Mouse (Mus musculus) Patski (cell line): Measurements from ENCODE around the gene Taf6. TPM values are rescaled to one million over a fixed set of nuclear protein-coding genes. Genes with fewer than 3 reads are reported as not detected.
A peak's percentile ranks its signal among the peaks of the same experiment; 100 is the strongest.

Experiments
- ATAC-seq: fragments of 100-300 bp; one replicate; pipeline ENCODE4 v1.8.0; 2021
- CTCF ChIA-PET: fragments of 350-600 bp; sonication (Branson Sonifier 250); formaldehyde crosslinking; loops from one replicate; lab custom pipeline; 2022; ENCODE audit warnings: inconsistent platforms; lab: Charles Lee
- POLR2A ChIA-PET: fragments of 350-600 bp; sonication (Branson Sonifier 250); formaldehyde crosslinking; loops from one replicate; lab custom pipeline; 2022; ENCODE audit warnings: antibody characterized with exemption, inconsistent platforms; lab: Charles Lee
- DNase-seq: peaks from one replicate; pipeline ENCODE4 v3.0.0-alpha.2; 2011; ENCODE audit warnings: low read depth, low spot score
- H3K27me3 ChIP-seq: fragments of 371-371 bp; one replicate; pipeline ENCODE4 v1.5.1; 2021
- CTCF ChIP-seq: fragments of 100-300 bp; IDR thresholded peaks from one replicate; pipeline ENCODE4 v1.5.1; 2021
- in situ Hi-C: fragments of 300-500 bp; cut with MboI; formaldehyde crosslinking; loops from 3 replicates; pipeline ENCODE4 v1.11.1; 2018; ENCODE audit warnings: low pct_unique_long_range_greater_than_20kb, mixed read lengths
- polyA plus RNA-seq: library from polyadenylated mRNA; unstranded; gene quantifications from one replicate; pipeline ENCODE4 v1.2.3, GENCODE M21; 2021

Gene Taf6
- polyA plus RNA-seq, 1 experiment from 2014 or later, result 60.2 TPM

- no peak for TF ChIP-seq CTCF
- ChIA-PET POLR2A (interaction anchor here (0.6 kb wide), 2 partner anchors 15 to 70 kb away, joined by 3 read pairs; partner anchors contain the start of gene Mcm7), CTCF (interaction anchor here (1.4 kb wide), 1 partner anchor 13 kb away, joined by 3 read pairs; no protein-coding TSS in a partner anchor)
- in situ Hi-C loops, result no loop called here
- DNase-seq (peak; percentile 61), ATAC-seq (peak; percentile 74)
- no peaks in the 10 kb centered on the region for H3K27me3 ChIP-seq
Measured at GRCm38 (mm10) chr5:138187661-138188306, 533 bp upstream of the Taf6 start.

GRCm38 (mm10) chr5:138173217-138173616 is 14.0 kb downstream of the Taf6 start:
- DNase-seq (no peak), ATAC-seq (no peak)
- no peaks in the 10 kb centered on the region for H3K27me3 ChIP-seq
- no peak for TF ChIP-seq CTCF
- ChIA-PET CTCF (interaction anchor here (1.2 kb wide), 1 partner anchor 11 kb away, joined by 4 read pairs; no protein-coding TSS in a partner anchor), POLR2A (no interaction called here)
- in situ Hi-C loops, result no loop called here

GRCm38 (mm10) chr5:138171695-138172491 is 15.4 kb downstream of the Taf6 start, which contains the start of the genes Ap4m1 and Mcm7:
Ap4m1 (plus strand) TSS chr5:138172002.
Mcm7 (minus strand) TSS chr5:138172422.
- H3K27me3 ChIP-seq, result no peaks in the 10 kb centered on the region
- POLR2A ChIA-PET, result interaction anchor here (0.5 kb wide), 1 partner anchor 16 kb away, joined by 3 read pairs; the partner anchor contains the start of genes Cnpy4 and Taf6
- peak; percentile 75 for ATAC-seq
- TF ChIP-seq CTCF, result no peak
- in situ Hi-C loops, result no loop called here
- DNase-seq, result peak; percentile 97
- CTCF ChIA-PET, result no interaction called here

- in situ Hi-C loops, result no loop called here
- ATAC-seq (peak; percentile 83), DNase-seq (peak; percentile 95)
- CTCF ChIA-PET, result no interaction called here
- POLR2A ChIA-PET, result interaction anchor here (1.2 to 2.7 kb wide), 2 partner anchors 10 to 15 kb away, joined by 3 to 14 read pairs; partner anchors contain the start of gene Cops6
- H3K27me3 ChIP-seq, result no peaks in the 10 kb centered on the region
- no peak for TF ChIP-seq CTCF
Measured at GRCm38 (mm10) chr5:138170936-138171561, 16.2 kb downstream of the Taf6 start.

- in situ Hi-C loops, result loop anchor here (10.0 kb wide), 1 partner anchor 381 kb away; the partner anchor contains the start of genes Mepce and Zcwpw1
- TF ChIP-seq CTCF, result no peak
- DNase-seq (no peak), ATAC-seq (no peak)
- ChIA-PET POLR2A (interaction anchor here (0.6 kb wide), 1 partner anchor 79 kb away, joined by 5 read pairs; no protein-coding TSS in a partner anchor), CTCF (no interaction called here)
- no peaks in the 10 kb centered on the region for H3K27me3 ChIP-seq
Measured at GRCm38 (mm10) chr5:138165594-138165993, 21.7 kb downstream of the Taf6 start.

- DNase-seq (no peak), ATAC-seq (no peak)
- no peaks in the 10 kb centered on the region for H3K27me3 ChIP-seq
- in situ Hi-C loops, result loop anchor here (10.0 kb wide), 1 partner anchor 379 kb away; the partner anchor contains the start of genes Mepce and Zcwpw1
- no peak for TF ChIP-seq CTCF
- POLR2A ChIA-PET, result no interaction called here
- CTCF ChIA-PET, result no interaction called here
Measured at GRCm38 (mm10) chr5:138163610-138164009, 23.6 kb downstream of the Taf6 start.

- no peak for TF ChIP-seq CTCF
- in situ Hi-C loops, result loop anchor here (10.0 kb wide), 1 partner anchor 378 kb away; the partner anchor contains the start of genes Mepce and Zcwpw1
- POLR2A ChIA-PET, result interaction anchor here (1.7 to 3.4 kb wide), 2 partner anchors 7 to 18 kb away, joined by 3 to 14 read pairs; no protein-coding TSS in a partner anchor
- no peak for DNase-seq
- ATAC-seq, result no peak
- CTCF ChIA-PET, result no interaction called here
- H3K27me3 ChIP-seq, result no peaks in the 10 kb centered on the region
Measured at GRCm38 (mm10) chr5:138163046-138163445, 24.2 kb downstream of the Taf6 start.

- ChIA-PET CTCF (interaction anchor here (1.1 to 1.8 kb wide), 2 partner anchors 9 to 65 kb away, joined by 3 to 6 read pairs; no protein-coding TSS in a partner anchor), POLR2A (interaction anchor here (3.4 kb wide), 1 partner anchor 9 kb away, joined by 14 read pairs; no protein-coding TSS in a partner anchor)
- in situ Hi-C loops, result loop anchor here (10.0 kb wide), 1 partner anchor 376 kb away; the partner anchor contains the start of genes Mepce and Zcwpw1
- ATAC-seq, result peak; percentile 87
- no peak for DNase-seq
- H3K27me3 ChIP-seq, result no peaks in the 10 kb centered on the region
- TF ChIP-seq CTCF, result no peak
Measured at GRCm38 (mm10) chr5:138160842-138161665, 26.2 kb downstream of the Taf6 start, which contains the start of gene Cops6. Cops6 (plus strand) TSS chr5:138161071.

GRCm38 (mm10) chr5:138160224-138160762 is 27.0 kb downstream of the Taf6 start:
- ATAC-seq (no peak), DNase-seq (no peak)
- no peak for TF ChIP-seq CTCF
- ChIA-PET CTCF (interaction anchor here (1.1 to 1.8 kb wide), 2 partner anchors 10 to 64 kb away, joined by 3 to 6 read pairs; no protein-coding TSS in a partner anchor), POLR2A (interaction anchor here (3.4 kb wide), 1 partner anchor 10 kb away, joined by 14 read pairs; no protein-coding TSS in a partner anchor)
- no peaks in the 10 kb centered on the region for H3K27me3 ChIP-seq
- in situ Hi-C loops, result loop anchor here (10.0 kb wide), 1 partner anchor 375 kb away; the partner anchor contains the start of genes Mepce and Zcwpw1
